Mouse (Mus musculus): ENCODE data around the gene Baiap3.

The Baiap3 gene

GRCm38 (mm10) chr17:25255110-25255509 lies 1.1 kb downstream of the Baiap3 start:
- no peaks in the 10 kb centered on the region for H3K9me3 ChIP-seq (ENCODE audit: low read length)
- no peak for TF ChIP-seq NANOG (IDR thresholded peaks at IDR 0.05; ENCODE audit: borderline replicate concordance, low read length)
- TF ChIP-seq CTCF (conservative IDR thresholded peaks at IDR 0.05; ENCODE audit: low read length), result no peak
- no peak for TF ChIP-seq POU5F1 (IDR thresholded peaks at IDR 0.05; ENCODE audit: borderline replicate concordance, low read length)
- peaks cover 27% of the 10 kb centered on the region for H3K4me1 ChIP-seq (replicated peaks; ENCODE audit: low read depth, low read length)
- H3K36me3 ChIP-seq (ENCODE audit: insufficient read depth, low read length), result peaks cover 17% of the 10 kb centered on the region
- no peak overlapping the region for H3K4me3 ChIP-seq (replicated peaks; ENCODE audit: low read length)
- peaks cover 65% of the 10 kb centered on the region for H3K27me3 ChIP-seq (ENCODE audit: insufficient read depth, low read length)

- peaks cover 4% of the 10 kb centered on the region for H3K36me3 ChIP-seq (ENCODE audit: insufficient read depth, low read length)
- no peak overlapping the region for H3K4me3 ChIP-seq (replicated peaks; ENCODE audit: low read length)
- no peaks in the 10 kb centered on the region for H3K9me3 ChIP-seq (ENCODE audit: low read length)
- no peak for TF ChIP-seq CTCF (conservative IDR thresholded peaks at IDR 0.05; ENCODE audit: low read length)
- TF ChIP-seq NANOG (IDR thresholded peaks at IDR 0.05; ENCODE audit: borderline replicate concordance, low read length), result no peak
- TF ChIP-seq POU5F1 (IDR thresholded peaks at IDR 0.05; ENCODE audit: borderline replicate concordance, low read length), result no peak
- peaks cover 20% of the 10 kb centered on the region for H3K4me1 ChIP-seq (replicated peaks; ENCODE audit: low read depth, low read length)
- H3K27me3 ChIP-seq (ENCODE audit: insufficient read depth, low read length), result peaks cover 71% of the 10 kb centered on the region
These were observed 2.4 kb downstream of the Baiap3 start for GRCm38 (mm10) chr17:25253760-25254159.

DNA sequence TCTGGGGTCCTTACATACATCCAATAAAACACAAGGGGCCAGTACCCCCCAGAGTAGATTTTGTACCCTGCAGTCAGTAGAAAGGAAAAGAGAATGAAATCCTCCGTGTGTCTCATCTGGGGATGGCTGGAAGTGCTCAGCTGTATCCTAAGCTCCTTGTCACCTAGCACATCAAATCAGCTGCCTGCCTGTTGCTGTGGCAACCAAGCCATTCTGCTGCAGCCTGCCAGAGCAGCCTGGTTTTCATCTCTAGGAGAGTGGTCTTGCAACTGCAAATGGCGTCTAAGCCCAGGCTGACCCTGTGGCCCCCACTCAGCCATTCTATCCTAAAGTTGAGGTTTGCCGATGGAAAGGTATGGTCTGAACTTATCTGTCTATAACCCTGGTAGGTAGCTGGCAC lies 3.5 kb downstream of the Baiap3 start:
- Histone ChIP-seq H3K4me1 (replicated peaks; ENCODE audit: low read depth, low read length) (peaks cover 17% of the 10 kb centered on the region; the same call in 1 of the 2 replicates), H3K4me3 (replicated peaks; ENCODE audit: low read length) (no peak overlapping the region), H3K36me3 (ENCODE audit: insufficient read depth, low read length) (no peaks in the 10 kb centered on the region), H3K27me3 (ENCODE audit: insufficient read depth, low read length) (peaks cover 77% of the 10 kb centered on the region), H3K9me3 (ENCODE audit: low read length) (no peaks in the 10 kb centered on the region)
- no peak for TF ChIP-seq NANOG (IDR thresholded peaks at IDR 0.05; ENCODE audit: borderline replicate concordance, low read length)
- TF ChIP-seq POU5F1 (IDR thresholded peaks at IDR 0.05; ENCODE audit: borderline replicate concordance, low read length), result no peak
- TF ChIP-seq CTCF (conservative IDR thresholded peaks at IDR 0.05; ENCODE audit: low read length), result no peak

DNA sequence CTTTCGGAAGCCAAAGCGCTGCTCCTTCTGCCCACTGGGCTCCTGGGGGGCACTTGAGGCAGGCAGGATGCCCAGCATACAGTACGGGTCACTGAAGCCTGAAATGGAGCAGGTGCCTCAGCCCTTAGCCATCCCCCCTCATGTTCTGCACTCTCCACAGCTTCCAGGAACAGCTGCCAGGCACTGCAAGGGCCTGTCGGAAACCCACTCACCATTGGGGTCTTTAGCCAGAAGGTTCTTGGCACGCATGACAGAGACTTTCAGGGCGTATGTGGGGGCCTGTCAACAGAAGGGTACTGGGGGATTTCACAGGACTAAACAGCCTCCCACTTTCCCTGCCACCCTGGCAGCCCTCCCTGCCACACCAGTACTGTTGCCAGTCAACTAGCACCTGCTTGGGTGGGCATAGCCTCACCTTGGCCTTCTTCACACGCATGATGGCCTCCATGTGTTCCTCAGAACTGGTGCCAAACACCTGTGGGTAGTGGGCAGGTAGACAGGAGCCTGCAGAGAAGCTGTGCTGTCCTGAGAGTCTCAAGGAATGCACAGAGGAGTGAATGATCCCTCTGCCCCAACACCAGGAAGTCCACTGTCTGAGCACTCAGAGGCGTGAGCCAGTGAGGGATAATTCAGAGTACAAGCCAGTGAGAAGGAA lies 5.9 kb downstream of the Baiap3 start:
- H3K9me3 ChIP-seq (ENCODE audit: low read length), result no peaks in the 10 kb centered on the region
- H3K4me1 ChIP-seq (replicated peaks; ENCODE audit: low read depth, low read length), result peaks cover 16% of the 10 kb centered on the region
- no peak for TF ChIP-seq CTCF (conservative IDR thresholded peaks at IDR 0.05; ENCODE audit: low read length)
- no peak for TF ChIP-seq NANOG (IDR thresholded peaks at IDR 0.05; ENCODE audit: borderline replicate concordance, low read length)
- TF ChIP-seq POU5F1 (IDR thresholded peaks at IDR 0.05; ENCODE audit: borderline replicate concordance, low read length), result no peak
- peaks cover 79% of the 10 kb centered on the region for H3K27me3 ChIP-seq (ENCODE audit: insufficient read depth, low read length)
- no peaks in the 10 kb centered on the region for H3K36me3 ChIP-seq (ENCODE audit: insufficient read depth, low read length)
- no peak overlapping the region for H3K4me3 ChIP-seq (replicated peaks; ENCODE audit: low read length)

GRCm38 (mm10) chr17:25248033-25248750 lies 8.0 kb downstream of the Baiap3 start:
- Histone ChIP-seq H3K9me3 (ENCODE audit: low read length) (no peaks in the 10 kb centered on the region), H3K4me3 (replicated peaks; ENCODE audit: low read length) (no peak overlapping the region), H3K4me1 (replicated peaks; ENCODE audit: low read depth, low read length) (peaks cover 37% of the 10 kb centered on the region), H3K27me3 (ENCODE audit: insufficient read depth, low read length) (peaks cover 70% of the 10 kb centered on the region), H3K36me3 (ENCODE audit: insufficient read depth, low read length) (peaks cover 4% of the 10 kb centered on the region)
- TF ChIP-seq POU5F1 (IDR thresholded peaks at IDR 0.05; ENCODE audit: borderline replicate concordance, low read length), result no peak
- TF ChIP-seq CTCF (conservative IDR thresholded peaks at IDR 0.05; ENCODE audit: low read length), result no peak
- no peak for TF ChIP-seq NANOG (IDR thresholded peaks at IDR 0.05; ENCODE audit: borderline replicate concordance, low read length)

- Histone ChIP-seq H3K27me3 (ENCODE audit: insufficient read depth, low read length) (peaks cover 45% of the 10 kb centered on the region), H3K4me1 (replicated peaks; ENCODE audit: low read depth, low read length) (peaks cover 66% of the 10 kb centered on the region), H3K9me3 (ENCODE audit: low read length) (no peaks in the 10 kb centered on the region), H3K36me3 (ENCODE audit: insufficient read depth, low read length) (peaks cover 24% of the 10 kb centered on the region), H3K4me3 (replicated peaks; ENCODE audit: low read length) (peak overlapping the region; percentile 72)
- TF ChIP-seq CTCF (conservative IDR thresholded peaks at IDR 0.05; ENCODE audit: low read length) (no peak), NANOG (IDR thresholded peaks at IDR 0.05; ENCODE audit: borderline replicate concordance, low read length) (no peak), POU5F1 (IDR thresholded peaks at IDR 0.05; ENCODE audit: borderline replicate concordance, low read length) (no peak)
These were observed 11.9 kb downstream of the Baiap3 start for GRCm38 (mm10) chr17:25244239-25244638.

GRCm38 (mm10) chr17:25243131-25243780 lies 12.9 kb downstream of the Baiap3 start:
- TF ChIP-seq POU5F1 (IDR thresholded peaks at IDR 0.05; ENCODE audit: borderline replicate concordance, low read length) (no peak), CTCF (conservative IDR thresholded peaks at IDR 0.05; ENCODE audit: low read length) (peak; percentile 48)
- Histone ChIP-seq H3K27me3 (ENCODE audit: insufficient read depth, low read length) (peaks cover 36% of the 10 kb centered on the region), H3K36me3 (ENCODE audit: insufficient read depth, low read length) (peaks cover 24% of the 10 kb centered on the region), H3K4me3 (replicated peaks; ENCODE audit: low read length) (peak overlapping the region; percentile 72), H3K4me1 (replicated peaks; ENCODE audit: low read depth, low read length) (peaks cover 70% of the 10 kb centered on the region), H3K9me3 (ENCODE audit: low read length) (no peaks in the 10 kb centered on the region)
